Mouse (Mus musculus) heart, embryonic 14.5 days (tissue): ENCODE data around the gene Prss44. TPM values are rescaled to one million over a fixed set of nuclear protein-coding genes. Genes with fewer than 3 reads are reported as not detected.

ENCODE experiments used
- ATAC-seq: fragments of 200-750 bp; cut with Nextera tagmentation; 2 replicates; pipeline ENCODE4 v1.8.0; 2017; ENCODE audit warnings: low read depth, moderate TSS enrichment; ENCODE audit not compliant: insufficient number of reproducible peaks, insufficient read depth, low FRiP score
- H3K27ac ChIP-seq, 2 experiments: fragments of 200-500 bp in 1 of 2; fragments of 300-500 bp in 1 of 2; sonication (generic) in 1 of 2; replicated peaks in 1 of 2; 2 replicates each; pipeline ENCODE4 v1.5.1; 2012 to 2014; ENCODE audit warnings: low read depth in 2 of 2, low read length in 2 of 2, control low read depth in 1 of 2, mild to moderate bottlenecking in 1 of 2, mixed read lengths in 1 of 2; ENCODE audit not compliant: control insufficient read depth in 1 of 2, insufficient read depth in 1 of 2
- H3K27me3 ChIP-seq: fragments of 300-500 bp; sonication (generic); 2 replicates; pipeline ENCODE4 v1.6.1; 2014; ENCODE audit warnings: mild to moderate bottlenecking, low read length, control low read depth; ENCODE audit not compliant: control insufficient read depth, insufficient read depth
- H3K36me3 ChIP-seq: fragments of 300-500 bp; sonication (generic); 2 replicates; pipeline ENCODE4 v1.6.1; 2014; ENCODE audit warnings: mild to moderate bottlenecking, control low read depth, low read length, mixed read lengths; ENCODE audit not compliant: control insufficient read depth, insufficient read depth
- H3K4me1 ChIP-seq, 2 experiments: fragments of 200-500 bp in 1 of 2; fragments of 300-500 bp in 1 of 2; sonication (generic) in 1 of 2; 2 replicates each; pipeline ENCODE4 v1.6.1; 2012 to 2014; ENCODE audit warnings: low read length in 2 of 2, control low read depth in 1 of 2, mixed read lengths in 1 of 2; ENCODE audit not compliant: control insufficient read depth in 2 of 2, insufficient read depth in 2 of 2
- H3K4me2 ChIP-seq: fragments of 300-500 bp; sonication (generic); 2 replicates; pipeline ENCODE4 v1.6.1; 2014; ENCODE audit warnings: mild to moderate bottlenecking, low read length
- H3K4me3 ChIP-seq, 2 experiments: fragments of 200-500 bp in 1 of 2; fragments of 300-500 bp in 1 of 2; sonication (generic) in 1 of 2; 2 replicates each; pipeline ENCODE4 v1.5.1; 2012 to 2014; ENCODE audit warnings: low read length in 2 of 2, mild to moderate bottlenecking in 2 of 2, control low read depth in 1 of 2, low read depth in 1 of 2, moderate library complexity in 1 of 2; ENCODE audit not compliant: control insufficient read depth in 1 of 2, insufficient read depth in 1 of 2
- H3K9ac ChIP-seq: fragments of 300-500 bp; sonication (generic); 2 replicates; pipeline ENCODE4 v1.6.1; 2014; ENCODE audit warnings: mild to moderate bottlenecking, low read length
- H3K9me3 ChIP-seq: fragments of 300-500 bp; sonication (generic); 2 replicates; pipeline ENCODE4 v1.6.1; 2016; ENCODE audit warnings: low read length, control low read depth; ENCODE audit not compliant: control insufficient read depth
- WGBS: fragments of 180-500 bp; shearing (Covaris S2); extraction: QIAGEN DNeasy Blood & Tissue Kit; methylation state at CpG from one replicate; pipeline ENCODE4 v1.1.7; 2014; 5-methylcytosine and 5-hydroxymethylcytosine counted together
- polyA plus RNA-seq: library from polyadenylated mRNA; unstranded; fragments of >200 nt; fragmentation: Nextera tagmentation; extraction: Ambion mirVana; gene quantifications from 2 replicates; pipeline ENCODE4 v1.2.1, GENCODE M21; 2014

Prss44 gene
- polyA plus RNA-seq, 1 experiment from 2014 or later: not detected

DNA sequence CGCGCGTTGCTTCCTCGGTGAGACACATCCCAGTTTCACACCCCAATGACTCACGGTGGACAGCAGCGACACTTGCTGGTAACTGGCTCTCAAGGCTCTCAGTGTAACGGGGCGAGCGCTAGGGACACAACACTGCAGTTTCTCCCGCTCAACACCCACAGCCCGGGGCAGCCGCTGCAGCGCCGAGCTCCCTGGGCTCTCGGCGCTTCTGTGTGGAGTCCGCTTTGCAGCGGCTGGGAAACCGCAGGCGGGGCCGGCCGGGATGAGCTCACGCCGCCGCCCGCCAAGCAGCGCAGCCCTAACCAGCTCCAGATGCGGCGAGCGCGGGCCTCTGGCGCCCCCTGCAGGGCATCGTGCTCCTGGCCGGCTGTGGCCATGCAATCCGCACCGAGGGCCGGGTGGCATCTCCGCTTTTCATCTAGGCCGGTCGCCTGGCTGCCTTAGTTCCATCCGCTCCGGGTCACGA is 32.5 kb upstream of the Prss44 start:
- Histone ChIP-seq H3K4me1 (peaks cover 13 to 27% of the 10 kb centered on the region in 2 experiments), H3K36me3 (no peaks in the 10 kb centered on the region), H3K9me3 (no peaks in the 10 kb centered on the region), H3K27ac (peak overlapping the region; percentile 60 to 77), H3K4me2 (peak overlapping the region; percentile 95), H3K4me3 (peak overlapping the region; percentile 48 to 57), H3K27me3 (no peaks in the 10 kb centered on the region), H3K9ac (peak overlapping the region; percentile 75)
- WGBS: under 1% methylated on average over 40 of the region's 43 CpGs
- peak; percentile 85 for ATAC-seq

DNA sequence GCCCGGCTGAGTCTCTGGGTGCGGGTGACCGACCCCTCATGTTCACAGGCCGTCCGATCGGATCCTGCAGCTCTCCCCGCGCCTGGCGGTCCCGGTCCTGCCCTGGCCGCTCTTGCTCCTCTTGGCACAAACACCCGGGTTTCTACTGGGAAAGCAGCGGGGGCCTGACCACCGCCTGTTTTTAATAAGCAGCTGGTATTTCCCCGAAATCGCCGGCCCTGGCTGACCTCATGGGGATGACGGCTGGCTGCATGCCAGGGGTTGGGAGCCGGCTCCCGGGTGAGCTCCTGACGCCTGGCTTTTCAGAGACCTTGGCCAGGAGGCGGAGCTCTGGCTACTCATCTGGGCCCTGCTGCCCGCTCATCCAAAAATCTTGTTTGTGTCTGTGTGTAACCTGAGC is 32.1 kb upstream of the Prss44 start:
- H3K9me3 ChIP-seq: no peaks in the 10 kb centered on the region
- H3K4me2 ChIP-seq: peak overlapping the region; percentile 95
- peak overlapping the region; percentile 75 for H3K9ac ChIP-seq
- peak overlapping the region; percentile 48 to 57 for H3K4me3 ChIP-seq
- peaks cover 13 to 27% of the 10 kb centered on the region in 2 experiments for H3K4me1 ChIP-seq
- WGBS: under 1% methylated on average over 23 of the region's 23 CpGs
- H3K36me3 ChIP-seq: no peaks in the 10 kb centered on the region
- no peaks in the 10 kb centered on the region for H3K27me3 ChIP-seq
- H3K27ac ChIP-seq: peak overlapping the region; percentile 60 to 77
- peak; percentile 64 for ATAC-seq

- no peaks in the 10 kb centered on the region for H3K27me3 ChIP-seq
- H3K4me1 ChIP-seq: peaks cover 13 to 24% of the 10 kb centered on the region in 2 experiments
- H3K36me3 ChIP-seq: no peaks in the 10 kb centered on the region
- H3K9me3 ChIP-seq: no peaks in the 10 kb centered on the region
- WGBS: 20% methylated on average over 1 of the region's 1 CpGs
- no peak overlapping the region for H3K27ac ChIP-seq
- no peak for ATAC-seq
- H3K4me3 ChIP-seq: no peak overlapping the region
- 0 out of 2 replicates have a peak overlapping the region, but pooled peaks have one; percentile 2 for H3K9ac ChIP-seq
- H3K4me2 ChIP-seq: no peak overlapping the region
Observed at GRCm38 (mm10) chr9:110783611-110784010, 30.2 kb upstream of the Prss44 start.

GRCm38 (mm10) chr9:110788169-110788568 is 25.6 kb upstream of the Prss44 start:
- H3K9ac ChIP-seq: no peak overlapping the region
- no peaks in the 10 kb centered on the region for H3K9me3 ChIP-seq
- H3K4me3 ChIP-seq: no peak overlapping the region
- no peak for ATAC-seq
- H3K4me2 ChIP-seq: no peak overlapping the region
- 90% methylated on average over 3 of the region's 3 CpGs for whole genome bisulfite sequencing
- H3K36me3 ChIP-seq: no peaks in the 10 kb centered on the region
- peaks cover 0 to 5% of the 10 kb centered on the region in 2 experiments; a peak in 2 of 4 replicates for H3K4me1 ChIP-seq
- H3K27me3 ChIP-seq: no peaks in the 10 kb centered on the region
- no peak overlapping the region for H3K27ac ChIP-seq

- Histone ChIP-seq H3K4me1 (no peaks in the 10 kb centered on the region), H3K27ac (no peak overlapping the region), H3K9me3 (no peaks in the 10 kb centered on the region), H3K27me3 (no peaks in the 10 kb centered on the region), H3K36me3 (no peaks in the 10 kb centered on the region), H3K9ac (no peak overlapping the region), H3K4me2 (no peak overlapping the region), H3K4me3 (no peak overlapping the region)
- WGBS: 65% methylated on average over 4 of the region's 4 CpGs
- no peak for ATAC-seq
Observed at GRCm38 (mm10) chr9:110790462-110790861, 23.3 kb upstream of the Prss44 start.

- Histone ChIP-seq H3K36me3 (no peaks in the 10 kb centered on the region), H3K4me3 (no peak overlapping the region), H3K4me1 (no peaks in the 10 kb centered on the region), H3K4me2 (no peak overlapping the region), H3K27me3 (no peaks in the 10 kb centered on the region), H3K27ac (no peak overlapping the region), H3K9ac (no peak overlapping the region), H3K9me3 (no peaks in the 10 kb centered on the region)
- no peak for ATAC-seq
- WGBS: 83% methylated on average over 10 of the region's 10 CpGs
Observed at GRCm38 (mm10) chr9:110797013-110797412, 16.8 kb upstream of the Prss44 start.

- Histone ChIP-seq H3K27ac (no peak within 1 kb of the TSS), H3K9me3 (no peaks in the 10 kb centered on the region), H3K4me1 (no peaks in the 10 kb centered on the region), H3K4me3 (no peak within 1 kb of the TSS), H3K4me2 (no peak within 1 kb of the TSS), H3K36me3 (no peaks in the 10 kb centered on the region), H3K9ac (no peak within 1 kb of the TSS), H3K27me3 (no peaks in the 10 kb centered on the region)
- no peak for ATAC-seq
- 85% methylated on average over 14 of the region's 14 CpGs for WGBS
Observed at GRCm38 (mm10) chr9:110797866-110798265, 15.9 kb upstream of the Prss44 start, which contains the start of gene Prss42. TSS of gene Prss42 (plus strand) at chr9:110798166.
